Mouse (Mus musculus): ENCODE measurements around the gene Alpl. TPM values are rescaled to one million over a fixed set of nuclear protein-coding genes. Genes with fewer than 3 reads are reported as not detected.
A peak's percentile ranks its signal among the peaks of the same experiment; 100 is the strongest.

Gene Alpl
- polyA plus RNA-seq, 1 experiment, result 1.2 TPM

DNA sequence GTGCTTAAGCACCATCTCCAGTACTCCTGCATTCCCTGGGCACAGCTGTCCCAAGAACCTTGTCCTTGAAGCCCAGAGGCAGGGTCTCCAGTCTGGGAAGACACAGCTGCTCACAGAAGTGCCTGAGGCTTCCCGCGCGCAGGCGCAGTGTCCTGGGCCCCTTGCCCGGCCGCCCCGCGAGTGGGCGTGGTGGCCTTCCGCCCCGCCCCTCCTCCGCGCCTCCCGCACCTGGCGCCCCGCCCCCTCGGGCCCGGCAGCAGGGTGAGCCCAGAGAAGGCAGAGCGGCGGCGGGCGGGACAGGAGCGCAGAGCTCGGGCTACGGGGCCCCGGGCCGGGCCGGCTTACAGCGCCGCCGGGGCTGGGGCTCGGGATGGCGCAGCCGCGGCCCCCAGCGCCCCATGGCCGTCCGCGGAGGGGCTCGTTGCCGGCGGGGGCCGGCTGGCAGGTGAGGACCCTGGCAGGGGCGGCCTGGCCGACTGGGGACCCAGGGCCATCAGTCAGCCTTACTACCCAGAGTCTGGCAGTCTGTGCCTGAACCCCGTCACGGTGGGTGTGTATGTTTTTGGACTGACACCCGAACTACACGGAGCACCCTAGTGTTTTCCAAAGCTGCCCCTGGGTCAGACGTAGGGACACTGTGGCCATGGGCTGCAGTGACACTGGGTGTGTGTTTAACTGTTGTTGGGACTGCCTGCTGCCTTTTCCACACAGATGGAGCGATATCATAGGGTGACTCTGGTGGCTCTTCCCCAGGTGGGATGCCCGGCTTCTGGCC, 88.8 kb downstream of the Alpl start:
- Histone ChIP-seq H3K4me3 (replicated peaks) (peak overlapping the region; percentile 60), H3K27me3 (ENCODE audit: control insufficient read depth) (peaks cover 23% of the 10 kb centered on the region)

DNA sequence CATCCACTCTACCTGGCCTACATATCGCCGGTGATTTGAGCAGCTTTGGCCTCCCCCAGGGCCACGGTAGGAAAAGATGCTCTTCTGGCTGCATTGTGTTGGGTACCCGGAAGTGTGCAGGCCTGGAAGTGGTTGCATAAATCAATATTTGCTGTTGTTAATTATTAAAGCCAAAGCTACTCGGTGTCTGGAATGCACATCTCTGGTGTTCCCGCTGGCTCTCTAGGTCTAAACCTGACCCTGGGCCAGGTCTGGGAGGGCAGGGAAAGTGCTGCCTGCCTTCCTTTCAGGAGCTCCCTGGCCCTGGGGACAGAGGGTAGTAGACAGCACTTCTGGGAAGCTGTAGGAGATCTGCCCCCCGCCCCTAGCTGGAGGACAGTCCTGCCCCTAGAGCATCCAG, 89.7 kb downstream of the Alpl start:
- TF ChIP-seq TAL1 (IDR thresholded peaks at IDR 0.05; ENCODE audit: low read length) (no peak), GATA1 (IDR thresholded peaks at IDR 0.05; ENCODE audit: low read length) (no peak)
- no peak overlapping the region for H3K4me3 ChIP-seq (replicated peaks)
- H3K36me3 ChIP-seq (ENCODE audit: control insufficient read depth), result no peaks in the 10 kb centered on the region
- peaks cover 60% of the 10 kb centered on the region for H3K4me1 ChIP-seq (ENCODE audit: control insufficient read depth)
- H3K9me3 ChIP-seq (ENCODE audit: control insufficient read depth, low read length), result no peaks in the 10 kb centered on the region
- peaks cover 23% of the 10 kb centered on the region for H3K27me3 ChIP-seq (ENCODE audit: control insufficient read depth)

More for the DNA sequence above, 88.8 kb downstream of the Alpl start:
- H3K4me1 ChIP-seq (ENCODE audit: control insufficient read depth), result peaks cover 67% of the 10 kb centered on the region
- H3K36me3 ChIP-seq (ENCODE audit: control insufficient read depth), result no peaks in the 10 kb centered on the region
- TF ChIP-seq TAL1 (IDR thresholded peaks at IDR 0.05; ENCODE audit: low read length) (no peak), GATA1 (IDR thresholded peaks at IDR 0.05; ENCODE audit: low read length) (no peak)
- H3K9me3 ChIP-seq (ENCODE audit: control insufficient read depth, low read length), result no peaks in the 10 kb centered on the region

DNA sequence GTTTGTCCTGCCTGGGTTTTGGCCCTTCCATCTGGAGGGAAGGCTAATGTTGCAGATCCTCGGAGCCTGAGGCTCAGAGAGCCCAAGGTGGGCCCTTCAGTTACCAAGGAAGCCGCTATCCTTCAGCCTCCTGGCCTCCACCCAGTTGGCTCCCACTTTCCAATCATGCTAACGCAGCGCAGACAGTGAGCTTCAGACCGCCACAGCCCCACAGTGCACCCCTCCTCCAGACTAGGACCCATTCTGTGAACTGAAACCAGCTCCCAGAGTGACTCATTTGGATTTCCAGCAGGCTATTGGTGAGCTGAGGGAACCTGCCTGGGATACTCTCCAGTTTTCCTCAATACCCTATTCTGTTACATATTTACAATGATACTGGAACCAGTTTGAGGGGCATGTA, 90.8 kb downstream of the Alpl start:
- Histone ChIP-seq H3K4me1 (ENCODE audit: control insufficient read depth) (peaks cover 56% of the 10 kb centered on the region), H3K9me3 (ENCODE audit: control insufficient read depth, low read length) (no peaks in the 10 kb centered on the region), H3K27me3 (ENCODE audit: control insufficient read depth) (peaks cover 19% of the 10 kb centered on the region), H3K36me3 (ENCODE audit: control insufficient read depth) (no peaks in the 10 kb centered on the region), H3K4me3 (replicated peaks) (no peak overlapping the region)
- TF ChIP-seq GATA1 (IDR thresholded peaks at IDR 0.05; ENCODE audit: low read length) (no peak), TAL1 (IDR thresholded peaks at IDR 0.05; ENCODE audit: low read length) (no peak)

DNA sequence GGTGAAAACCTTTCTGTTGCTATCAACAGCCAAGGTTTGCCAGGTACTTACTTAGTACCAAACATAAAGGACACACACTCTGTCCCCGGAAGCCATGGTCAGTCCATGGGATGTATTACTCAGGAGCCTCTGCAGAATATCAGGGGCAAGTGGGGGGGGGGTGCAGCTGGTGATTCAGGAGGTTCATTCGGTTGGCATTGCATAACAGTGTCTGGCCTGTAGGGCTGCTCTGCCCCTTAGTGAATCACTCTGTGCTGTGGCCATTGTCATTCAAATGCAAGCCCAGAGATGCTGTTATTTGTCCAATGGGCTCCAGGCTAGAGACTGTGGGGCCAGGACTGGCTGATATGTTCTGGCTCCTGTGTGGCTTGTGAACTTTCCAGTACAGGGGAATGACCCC, 91.6 kb downstream of the Alpl start:
- peaks cover 19% of the 10 kb centered on the region for H3K27me3 ChIP-seq (ENCODE audit: control insufficient read depth)
- H3K4me1 ChIP-seq (ENCODE audit: control insufficient read depth), result peaks cover 55% of the 10 kb centered on the region
- TF ChIP-seq GATA1 (IDR thresholded peaks at IDR 0.05; ENCODE audit: low read length) (no peak), TAL1 (IDR thresholded peaks at IDR 0.05; ENCODE audit: low read length) (no peak)

GRCm38 (mm10) chr4:137703077-137703476, 93.1 kb downstream of the Alpl start:
- Histone ChIP-seq H3K4me1 (ENCODE audit: control insufficient read depth) (peaks cover 43% of the 10 kb centered on the region), H3K36me3 (ENCODE audit: control insufficient read depth) (no peaks in the 10 kb centered on the region), H3K27me3 (ENCODE audit: control insufficient read depth) (peaks cover 10% of the 10 kb centered on the region), H3K9me3 (ENCODE audit: control insufficient read depth, low read length) (no peaks in the 10 kb centered on the region), H3K4me3 (replicated peaks) (no peak overlapping the region)
- TF ChIP-seq TAL1 (IDR thresholded peaks at IDR 0.05; ENCODE audit: low read length) (no peak), GATA1 (IDR thresholded peaks at IDR 0.05; ENCODE audit: low read length) (no peak)

More for the DNA sequence above, 91.6 kb downstream of the Alpl start:
- no peaks in the 10 kb centered on the region for H3K9me3 ChIP-seq (ENCODE audit: control insufficient read depth, low read length)
- no peak overlapping the region for H3K4me3 ChIP-seq (replicated peaks)
- no peaks in the 10 kb centered on the region for H3K36me3 ChIP-seq (ENCODE audit: control insufficient read depth)

DNA sequence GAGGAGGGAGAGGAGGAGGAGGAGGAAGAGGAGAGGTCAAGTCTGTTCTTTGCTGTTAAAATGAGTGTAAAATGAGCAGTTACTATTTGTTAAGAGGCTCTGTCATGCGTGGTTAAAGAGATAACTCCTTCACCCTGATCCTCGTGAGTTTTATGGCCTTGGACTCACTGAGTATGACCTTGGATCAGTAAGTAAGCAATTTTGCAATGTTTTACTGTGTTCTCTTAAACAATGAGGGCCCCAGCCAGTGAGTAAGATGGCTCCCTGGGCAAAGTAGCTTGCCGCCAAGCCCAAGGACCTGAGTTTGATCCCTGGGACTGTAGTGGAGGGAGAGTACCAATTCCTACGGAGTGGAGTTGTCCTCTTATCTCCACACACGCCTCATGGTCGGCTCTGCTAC, 95.2 kb downstream of the Alpl start:
- no peaks in the 10 kb centered on the region for H3K9me3 ChIP-seq (ENCODE audit: control insufficient read depth, low read length)
- H3K36me3 ChIP-seq (ENCODE audit: control insufficient read depth), result no peaks in the 10 kb centered on the region
- no peak overlapping the region for H3K4me3 ChIP-seq (replicated peaks)
- 0 out of 2 replicates have a peak, but pooled peaks cover 3% of the 10 kb centered on the region for H3K27me3 ChIP-seq (ENCODE audit: control insufficient read depth)
- TF ChIP-seq GATA1 (IDR thresholded peaks at IDR 0.05; ENCODE audit: low read length) (no peak), TAL1 (IDR thresholded peaks at IDR 0.05; ENCODE audit: low read length) (no peak)
- H3K4me1 ChIP-seq (ENCODE audit: control insufficient read depth), result peaks cover 28% of the 10 kb centered on the region

DNA sequence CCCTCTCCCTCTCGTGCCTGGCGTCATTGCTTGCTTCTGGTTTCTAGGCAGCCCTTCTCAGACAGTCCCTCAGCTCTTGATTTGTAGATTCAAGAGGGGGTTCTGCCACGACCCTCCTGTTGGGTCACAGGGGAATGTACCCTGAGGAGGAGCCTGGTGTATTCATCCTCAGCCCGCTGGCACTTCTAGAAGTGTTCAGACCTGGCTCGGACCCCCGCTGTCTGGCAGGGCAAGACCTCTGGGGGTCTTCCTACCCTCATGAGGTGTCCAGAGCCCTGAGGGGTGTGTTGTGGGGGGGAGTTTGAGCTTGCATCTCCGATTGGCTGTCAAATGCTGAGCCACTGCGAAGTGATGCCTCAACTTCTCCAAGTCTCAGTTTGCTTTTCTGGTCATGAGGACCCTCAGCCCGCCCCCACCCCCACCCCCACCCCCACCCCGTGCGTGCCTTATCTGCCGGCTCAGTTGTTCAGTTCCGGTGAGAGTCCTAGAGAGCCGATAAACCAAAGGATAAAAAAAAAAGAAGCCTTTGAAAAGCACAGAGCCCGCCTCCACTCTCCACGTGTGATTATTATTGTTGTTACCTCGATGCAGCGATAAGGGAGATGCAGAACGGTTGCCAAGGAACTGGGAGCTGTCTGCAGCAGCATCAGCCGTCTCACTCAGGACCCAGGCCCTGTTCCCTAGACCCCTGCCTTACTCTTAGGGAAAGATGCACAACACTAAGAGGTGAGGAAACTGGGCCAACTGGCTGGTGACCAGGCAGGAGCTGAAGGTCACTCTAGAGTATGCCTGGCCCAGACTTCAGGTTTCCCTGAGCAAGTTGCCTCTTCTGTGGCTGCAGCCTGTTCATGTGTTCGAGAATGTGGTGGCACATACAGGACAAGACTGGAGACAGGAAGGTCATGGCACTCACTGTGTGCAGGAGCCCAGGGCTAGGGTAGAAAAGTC, 96.6 kb downstream of the Alpl start:
- no peak overlapping the region for H3K4me3 ChIP-seq (replicated peaks)
- no peaks in the 10 kb centered on the region for H3K9me3 ChIP-seq (ENCODE audit: control insufficient read depth, low read length)
- TF ChIP-seq TAL1 (IDR thresholded peaks at IDR 0.05; ENCODE audit: low read length), result no peak
- no peak for TF ChIP-seq GATA1 (IDR thresholded peaks at IDR 0.05; ENCODE audit: low read length)
- no peaks in the 10 kb centered on the region for H3K27me3 ChIP-seq (ENCODE audit: control insufficient read depth)
- H3K4me1 ChIP-seq (ENCODE audit: control insufficient read depth), result peaks cover 19% of the 10 kb centered on the region
- H3K36me3 ChIP-seq (ENCODE audit: control insufficient read depth), result no peaks in the 10 kb centered on the region

- H3K9me3 ChIP-seq (ENCODE audit: control insufficient read depth, low read length), result no peaks in the 10 kb centered on the region
- no peak overlapping the region for H3K4me3 ChIP-seq (replicated peaks)
- no peaks in the 10 kb centered on the region for H3K36me3 ChIP-seq (ENCODE audit: control insufficient read depth)
- H3K27me3 ChIP-seq (ENCODE audit: control insufficient read depth), result no peaks in the 10 kb centered on the region
- TF ChIP-seq TAL1 (IDR thresholded peaks at IDR 0.05; ENCODE audit: low read length), result no peak
- no peak for TF ChIP-seq GATA1 (IDR thresholded peaks at IDR 0.05; ENCODE audit: low read length)
- H3K4me1 ChIP-seq (ENCODE audit: control insufficient read depth), result peaks cover 7% of the 10 kb centered on the region
Observed at GRCm38 (mm10) chr4:137698076-137698985, 97.9 kb downstream of the Alpl start.

Measured in erythroblast, embryonic 14.5 days (primary cell).